Mouse (Mus musculus) CH12.LX (cell line): ENCODE results near the gene Rfc5. TPM values are rescaled to one million over a fixed set of nuclear protein-coding genes. Genes with fewer than 3 reads are reported as not detected.

ENCODE experiments used
- DNase-seq: peaks from one replicate; pipeline ENCODE4 v3.0.0-alpha.2; 2013; ENCODE audit errors: extremely low read depth
- H3K27ac ChIP-seq: 2 replicates; pipeline ENCODE4 v1.5.1; 2012; ENCODE audit warnings: low read depth, mild to moderate bottlenecking, control low read depth, moderate library complexity; ENCODE audit not compliant: insufficient read depth
- H3K27me3 ChIP-seq: replicated peaks from 2 replicates; pipeline ENCODE3; 2012; ENCODE audit warnings: inconsistent platforms
- H3K36me3 ChIP-seq, 2 experiments: replicated peaks in 1 of 2; 2 replicates each; pipeline versions ENCODE3 to v1.6.1; 2012; ENCODE audit warnings: inconsistent platforms in 1 of 2, low read length in 1 of 2, mild to moderate bottlenecking in 1 of 2, mixed read lengths in 1 of 2, moderate library complexity in 1 of 2; ENCODE audit not compliant: control insufficient read depth in 1 of 2, insufficient read depth in 1 of 2
- H3K4me1 ChIP-seq, 2 experiments: 2 replicates each; pipeline ENCODE4 v1.6.1; 2012; ENCODE audit warnings: inconsistent platforms in 1 of 2, moderate library complexity in 1 of 2; ENCODE audit not compliant: insufficient read depth in 2 of 2, control insufficient read depth in 1 of 2
- H3K4me2 ChIP-seq: 2 replicates; pipeline ENCODE4 v1.6.1; 2012; ENCODE audit warnings: low read depth, mild to moderate bottlenecking, control low read depth; ENCODE audit not compliant: poor library complexity, insufficient read depth, severe bottlenecking
- H3K4me3 ChIP-seq, 3 experiments: fragments of 150-350 bp in 1 of 3; sonication (generic) in 1 of 3; replicated peaks in 1 of 3; 2 replicates each; pipeline versions ENCODE3 to v1.5.1; 2011 to 2012; ENCODE audit warnings: low read depth in 2 of 3, low read length in 2 of 3, mild to moderate bottlenecking in 2 of 3, moderate library complexity in 2 of 3, control low read depth in 1 of 3, improper control_type of control experiment in 1 of 3, inconsistent platforms in 1 of 3, mixed read lengths in 1 of 3; ENCODE audit not compliant: poor library complexity in 1 of 3
- H3K79me2 ChIP-seq: replicated peaks from 2 replicates; pipeline ENCODE4 v1.6.1; 2012; ENCODE audit warnings: mild to moderate bottlenecking, moderate library complexity; ENCODE audit not compliant: control insufficient read depth, poor library complexity, insufficient read depth, severe bottlenecking; ENCODE audit errors: extremely low read depth
- H3K9ac ChIP-seq: 2 replicates; pipeline ENCODE4 v1.6.1; 2012; ENCODE audit warnings: low read depth, mild to moderate bottlenecking, control low read depth, moderate library complexity; ENCODE audit not compliant: insufficient read depth
- H3K9me3 ChIP-seq: replicated peaks from 2 replicates; pipeline ENCODE3; 2012; ENCODE audit warnings: low read length, inconsistent platforms, mixed read lengths
- CHD2 ChIP-seq: IDR thresholded peaks from 2 replicates; pipeline ENCODE4 v1.6.1; 2011; ENCODE audit warnings: low read length, improper control_type of control experiment
- CTCF ChIP-seq, 2 experiments: IDR thresholded peaks in 1 of 2; conservative IDR thresholded peaks in 1 of 2; 2 replicates each; pipeline ENCODE4 v1.5.1; 2011 to 2012; ENCODE audit warnings: low read depth in 2 of 2, low read length in 2 of 2, improper control_type of control experiment in 1 of 2, inconsistent platforms in 1 of 2, mild to moderate bottlenecking in 1 of 2, moderate library complexity in 1 of 2
- EP300 ChIP-seq: IDR thresholded peaks from 2 replicates; pipeline ENCODE4 v1.6.1; 2011; ENCODE audit warnings: low read length, improper control_type of control experiment
- HCFC1 ChIP-seq: IDR thresholded peaks from 2 replicates; pipeline ENCODE4 v1.6.1; 2012; ENCODE audit warnings: low read depth, mild to moderate bottlenecking, inconsistent platforms, low read length, improper control_type of control experiment
- IRF4 ChIP-seq: IDR thresholded peaks from 2 replicates; pipeline ENCODE4 v1.6.1; 2014; ENCODE audit warnings: low read depth, mild to moderate bottlenecking, inconsistent platforms, low read length, improper control_type of control experiment
- JUN ChIP-seq: IDR thresholded peaks from 2 replicates; pipeline ENCODE4 v1.6.1; 2011; ENCODE audit warnings: low read depth, mild to moderate bottlenecking, low read length, improper control_type of control experiment, moderate library complexity; ENCODE audit not compliant: insufficient read depth
- KAT2A ChIP-seq: IDR thresholded peaks from 2 replicates; pipeline ENCODE4 v1.6.1; 2012; ENCODE audit warnings: low read length, improper control_type of control experiment, inconsistent platforms; ENCODE audit not compliant: insufficient replicate concordance
- MAFK ChIP-seq: IDR thresholded peaks from 2 replicates; pipeline ENCODE4 v1.6.1; 2011; ENCODE audit warnings: low read length, improper control_type of control experiment; ENCODE audit not compliant: insufficient replicate concordance
- MAX ChIP-seq: IDR thresholded peaks from 2 replicates; pipeline ENCODE4 v1.6.1; 2011; ENCODE audit warnings: low read length, improper control_type of control experiment
- MAZ ChIP-seq: IDR thresholded peaks from 2 replicates; pipeline ENCODE4 v1.6.1; 2012; ENCODE audit warnings: low read depth, mild to moderate bottlenecking, inconsistent platforms, low read length, improper control_type of control experiment, moderate library complexity
- MYC ChIP-seq: IDR thresholded peaks from 2 replicates; pipeline ENCODE4 v1.6.1; 2011; ENCODE audit warnings: low read depth, mild to moderate bottlenecking, improper control_type of control experiment, low read length
- PAX5 ChIP-seq: IDR thresholded peaks from 2 replicates; pipeline ENCODE4 v1.6.1; 2012; ENCODE audit warnings: low read length, inconsistent platforms, mixed read lengths
- POLR2A ChIP-seq: IDR thresholded peaks from 2 replicates; pipeline ENCODE4 v1.6.1; 2011; ENCODE audit warnings: low read depth, mild to moderate bottlenecking, improper control_type of control experiment, low read length
- RAD21 ChIP-seq: IDR thresholded peaks from 2 replicates; pipeline ENCODE4 v1.6.1; 2011; ENCODE audit warnings: low read depth, mild to moderate bottlenecking, low read length, improper control_type of control experiment, moderate library complexity
- RCOR1 ChIP-seq: conservative IDR thresholded peaks from 2 replicates; pipeline ENCODE4 v1.6.1; 2012; ENCODE audit warnings: low read depth, mild to moderate bottlenecking, inconsistent platforms, low read length, improper control_type of control experiment
- TBP ChIP-seq: conservative IDR thresholded peaks from 2 replicates; pipeline ENCODE4 v1.6.1; 2011; ENCODE audit warnings: low read depth, low read length, improper control_type of control experiment
- TCF12 ChIP-seq: IDR thresholded peaks from 2 replicates; pipeline ENCODE4 v1.6.1; 2014; ENCODE audit warnings: low read depth, mild to moderate bottlenecking, inconsistent platforms, low read length, improper control_type of control experiment
- UBTF ChIP-seq: IDR thresholded peaks from 2 replicates; pipeline ENCODE4 v1.6.1; 2012; ENCODE audit warnings: low read depth, mild to moderate bottlenecking, inconsistent platforms, low read length, improper control_type of control experiment, moderate library complexity
- USF1 ChIP-seq: IDR thresholded peaks from 2 replicates; pipeline ENCODE4 v1.6.1; 2014; ENCODE audit warnings: low read depth, mild to moderate bottlenecking, inconsistent platforms, low read length, improper control_type of control experiment
- ZMIZ1 ChIP-seq: IDR thresholded peaks from 2 replicates; pipeline ENCODE4 v1.6.1; 2012; ENCODE audit warnings: low read depth, mild to moderate bottlenecking, inconsistent platforms, low read length, improper control_type of control experiment
- dilution Hi-C: fragments of 300-500 bp; cut with MboI; formaldehyde crosslinking; loops from 2 replicates; pipeline ENCODE4 v1.14.3; 2020; ENCODE audit warnings: low sequenced_read_pairs; ENCODE audit not compliant: extremely low pct_unique_long_range_greater_than_20kb, extremely low pct_ligation_motif_present
- in situ Hi-C: fragments of 300-500 bp; cut with MboI; formaldehyde crosslinking; loops from 3 replicates; pipeline ENCODE4 v1.14.3; 2019; ENCODE audit warnings: low sequenced_read_pairs, low pct_ligation_motif_present, low pct_unique_long_range_greater_than_20kb, mixed read lengths
- polyA plus RNA-seq: library from polyadenylated mRNA; unstranded; fragments of >175 nt; gene quantifications from 2 replicates; pipeline ENCODE4 v1.2.1, GENCODE M21; 2012; ENCODE audit warnings: low read depth; ENCODE audit not compliant: insufficient read length
- total RNA-seq, 2 experiments: library from RNA; depleted of rRNA; stranded (reverse); fragments of 300-350 nt in 1 of 2; fragments of >200 nt in 1 of 2; gene quantifications; 2 replicates each; pipeline ENCODE4 v1.2.3; 2012 to 2014

Gene Rfc5
- total and polyA plus RNA-seq, 3 experiments = 137 to 221 (median 186) TPM

DNA sequence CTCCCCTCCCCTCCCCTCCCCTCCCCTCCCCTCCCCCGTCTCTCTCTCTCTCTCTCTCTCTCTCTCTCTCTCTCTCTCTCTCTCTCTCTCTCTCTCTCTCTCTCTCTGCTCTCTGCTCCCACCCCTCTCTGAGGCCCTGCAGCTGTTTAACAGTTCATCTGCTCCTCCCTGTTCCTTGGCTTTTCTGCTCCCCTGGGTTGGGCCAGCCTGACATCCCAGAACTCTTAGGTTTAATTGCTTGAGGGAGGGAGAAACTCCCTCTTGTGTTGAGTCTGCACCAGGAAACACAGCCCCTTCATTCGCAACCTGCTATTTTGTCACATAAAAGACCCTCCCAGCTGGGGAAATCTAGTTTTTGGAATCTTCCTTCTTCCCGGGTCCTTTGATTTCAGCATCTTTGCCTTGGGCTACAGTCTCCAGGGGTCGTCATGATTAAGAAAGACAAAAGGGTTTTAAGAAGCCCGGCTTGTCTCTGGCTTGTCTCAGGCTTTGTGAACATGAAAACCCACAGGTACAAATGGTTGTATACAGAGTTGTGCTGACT lies 9.2 kb upstream of the Rfc5 start:
- Histone ChIP-seq H3K4me2 (no peak overlapping the region), H3K9ac (no peak overlapping the region)
- DNase-seq = no peak

GRCm38 (mm10) chr5:117397371-117397770 lies 8.5 kb upstream of the Rfc5 start:
- Histone ChIP-seq H3K79me2 (no peaks in the 10 kb centered on the region), H3K36me3 (no peaks in the 10 kb centered on the region), H3K9ac (no peak overlapping the region), H3K9me3 (peaks cover 19% of the 10 kb centered on the region), H3K4me2 (no peak overlapping the region), H3K4me1 (peaks cover 13 to 26% of the 10 kb centered on the region in 2 experiments), H3K27me3 (no peaks in the 10 kb centered on the region), H3K27ac (no peak overlapping the region), H3K4me3 (no peak overlapping the region)
- dilution Hi-C loops = no loop called here
- no peak for DNase-seq
- TF ChIP-seq RCOR1 (no peak), MYC (no peak), CHD2 (no peak), POLR2A (no peak), RAD21 (no peak), MAX (no peak), ZMIZ1 (no peak)
- in situ Hi-C loops = no loop called here

More for the DNA sequence above, 9.2 kb upstream of the Rfc5 start:
- dilution Hi-C loops = no loop called here
- no peaks in the 10 kb centered on the region for H3K79me2 ChIP-seq
- H3K27me3 ChIP-seq = no peaks in the 10 kb centered on the region
- TF ChIP-seq MAFK (no peak), MAZ (no peak), EP300 (no peak)
- H3K36me3 ChIP-seq = no peaks in the 10 kb centered on the region
- no peak overlapping the region for H3K27ac ChIP-seq
- H3K4me1 ChIP-seq = peaks cover 13 to 26% of the 10 kb centered on the region in 2 experiments
- no peak overlapping the region for H3K4me3 ChIP-seq
- in situ Hi-C loops = no loop called here
- peaks cover 13% of the 10 kb centered on the region for H3K9me3 ChIP-seq

- no peaks in the 10 kb centered on the region for H3K27me3 ChIP-seq
- dilution Hi-C loops = no loop called here
- DNase-seq = no peak
These were observed 7.8 kb upstream of the Rfc5 start for GRCm38 (mm10) chr5:117396596-117397014.

More at GRCm38 (mm10) chr5:117396596-117397014, 7.8 kb upstream of the Rfc5 start:
- in situ Hi-C loops = no loop called here
- H3K79me2 ChIP-seq = no peaks in the 10 kb centered on the region
- no peak overlapping the region for H3K4me2 ChIP-seq
- no peaks in the 10 kb centered on the region for H3K36me3 ChIP-seq
- H3K9me3 ChIP-seq = peaks cover 26% of the 10 kb centered on the region
- H3K27ac ChIP-seq = no peak overlapping the region
- 0 out of 2 replicates have a peak, but pooled peaks have one; percentile 25 for TF ChIP-seq IRF4
- no peak for TF ChIP-seq UBTF
- no peak for TF ChIP-seq CTCF (conservative IDR thresholded peaks at IDR 0.05 in 1 of 2, IDR thresholded peaks at IDR 0.05 in 1 of 2; ENCODE audit: low read depth in 2 of 2, low read length in 2 of 2)
- TF ChIP-seq PAX5 = no peak
- peak; percentile 65; the same call in 1 of the 2 replicates for TF ChIP-seq CHD2
- TF ChIP-seq JUN = no peak
- TF ChIP-seq TCF12 = no peak
- no peak for TF ChIP-seq KAT2A
- TF ChIP-seq USF1 = peak; percentile 53
- TF ChIP-seq POLR2A = no peak
- no peak for TF ChIP-seq MAX
- TF ChIP-seq HCFC1 = no peak
- TF ChIP-seq TBP = no peak
- H3K4me1 ChIP-seq = peaks cover 13 to 26% of the 10 kb centered on the region in 2 experiments
- no peak overlapping the region for H3K4me3 ChIP-seq
- H3K9ac ChIP-seq = no peak overlapping the region
